Mouse (Mus musculus) CH12.LX (cell line): ENCODE measurements at regions not wholly inside any gene's neighbourhood (a gene's known extent, or its start where the extent isn't known, plus 50 kb on each side); places are given as distances from the start of the nearest gene placed in this dataset.

ENCODE experiments used
- DNase-seq: peaks from one replicate; pipeline ENCODE4 v3.0.0-alpha.2; 2013; ENCODE audit errors: extremely low read depth
- H3K27ac ChIP-seq: 2 replicates; pipeline ENCODE4 v1.5.1; 2012; ENCODE audit warnings: low read depth, mild to moderate bottlenecking, control low read depth, moderate library complexity; ENCODE audit not compliant: insufficient read depth
- H3K27me3 ChIP-seq: replicated peaks from 2 replicates; pipeline ENCODE3; 2012; ENCODE audit warnings: inconsistent platforms
- H3K36me3 ChIP-seq, 2 experiments: replicated peaks in 1 of 2; 2 replicates each; pipeline versions ENCODE3 to v1.6.1; 2012; ENCODE audit warnings: inconsistent platforms in 1 of 2, low read length in 1 of 2, mild to moderate bottlenecking in 1 of 2, mixed read lengths in 1 of 2, moderate library complexity in 1 of 2; ENCODE audit not compliant: control insufficient read depth in 1 of 2, insufficient read depth in 1 of 2
- H3K4me1 ChIP-seq, 2 experiments: 2 replicates each; pipeline ENCODE4 v1.6.1; 2012; ENCODE audit warnings: inconsistent platforms in 1 of 2, moderate library complexity in 1 of 2; ENCODE audit not compliant: insufficient read depth in 2 of 2, control insufficient read depth in 1 of 2
- H3K4me2 ChIP-seq: 2 replicates; pipeline ENCODE4 v1.6.1; 2012; ENCODE audit warnings: low read depth, mild to moderate bottlenecking, control low read depth; ENCODE audit not compliant: poor library complexity, insufficient read depth, severe bottlenecking
- H3K4me3 ChIP-seq, 3 experiments: fragments of 150-350 bp in 1 of 3; sonication (generic) in 1 of 3; replicated peaks in 1 of 3; 2 replicates each; pipeline versions ENCODE3 to v1.5.1; 2011 to 2012; ENCODE audit warnings: low read depth in 2 of 3, low read length in 2 of 3, mild to moderate bottlenecking in 2 of 3, moderate library complexity in 2 of 3, control low read depth in 1 of 3, improper control_type of control experiment in 1 of 3, inconsistent platforms in 1 of 3, mixed read lengths in 1 of 3; ENCODE audit not compliant: poor library complexity in 1 of 3
- H3K79me2 ChIP-seq: replicated peaks from 2 replicates; pipeline ENCODE4 v1.6.1; 2012; ENCODE audit warnings: mild to moderate bottlenecking, moderate library complexity; ENCODE audit not compliant: control insufficient read depth, poor library complexity, insufficient read depth, severe bottlenecking; ENCODE audit errors: extremely low read depth
- H3K9ac ChIP-seq: 2 replicates; pipeline ENCODE4 v1.6.1; 2012; ENCODE audit warnings: low read depth, mild to moderate bottlenecking, control low read depth, moderate library complexity; ENCODE audit not compliant: insufficient read depth
- H3K9me3 ChIP-seq: replicated peaks from 2 replicates; pipeline ENCODE3; 2012; ENCODE audit warnings: low read length, inconsistent platforms, mixed read lengths
- BHLHE40 ChIP-seq: IDR thresholded peaks from 2 replicates; pipeline ENCODE4 v1.6.1; 2011; ENCODE audit warnings: mild to moderate bottlenecking, low read depth, low read length, improper control_type of control experiment
- CHD1 ChIP-seq: IDR thresholded peaks from 2 replicates; pipeline ENCODE4 v1.6.1; 2012; ENCODE audit warnings: low read depth, low read length, improper control_type of control experiment, inconsistent platforms
- CHD2 ChIP-seq: IDR thresholded peaks from 2 replicates; pipeline ENCODE4 v1.6.1; 2011; ENCODE audit warnings: low read length, improper control_type of control experiment
- CTCF ChIP-seq, 2 experiments: IDR thresholded peaks in 1 of 2; conservative IDR thresholded peaks in 1 of 2; 2 replicates each; pipeline ENCODE4 v1.5.1; 2011 to 2012; ENCODE audit warnings: low read depth in 2 of 2, low read length in 2 of 2, improper control_type of control experiment in 1 of 2, inconsistent platforms in 1 of 2, mild to moderate bottlenecking in 1 of 2, moderate library complexity in 1 of 2
- E2F4 ChIP-seq: IDR thresholded peaks from 2 replicates; pipeline ENCODE4 v1.6.1; 2011; ENCODE audit warnings: low read depth, low read length, improper control_type of control experiment; ENCODE audit not compliant: insufficient replicate concordance
- EP300 ChIP-seq: IDR thresholded peaks from 2 replicates; pipeline ENCODE4 v1.6.1; 2011; ENCODE audit warnings: low read length, improper control_type of control experiment
- GABPA ChIP-seq: IDR thresholded peaks from 2 replicates; pipeline ENCODE4 v1.6.1; 2012; ENCODE audit warnings: low read depth, low read length, improper control_type of control experiment, inconsistent platforms; ENCODE audit not compliant: insufficient replicate concordance
- JUN ChIP-seq: IDR thresholded peaks from 2 replicates; pipeline ENCODE4 v1.6.1; 2011; ENCODE audit warnings: low read depth, mild to moderate bottlenecking, low read length, improper control_type of control experiment, moderate library complexity; ENCODE audit not compliant: insufficient read depth
- JUND ChIP-seq: conservative IDR thresholded peaks from 2 replicates; pipeline ENCODE4 v1.6.1; 2011; ENCODE audit warnings: low read depth, low read length, improper control_type of control experiment
- KAT2A ChIP-seq: IDR thresholded peaks from 2 replicates; pipeline ENCODE4 v1.6.1; 2012; ENCODE audit warnings: low read length, improper control_type of control experiment, inconsistent platforms; ENCODE audit not compliant: insufficient replicate concordance
- MAFK ChIP-seq: IDR thresholded peaks from 2 replicates; pipeline ENCODE4 v1.6.1; 2011; ENCODE audit warnings: low read length, improper control_type of control experiment; ENCODE audit not compliant: insufficient replicate concordance
- MAX ChIP-seq: IDR thresholded peaks from 2 replicates; pipeline ENCODE4 v1.6.1; 2011; ENCODE audit warnings: low read length, improper control_type of control experiment
- MAZ ChIP-seq: IDR thresholded peaks from 2 replicates; pipeline ENCODE4 v1.6.1; 2012; ENCODE audit warnings: low read depth, mild to moderate bottlenecking, inconsistent platforms, low read length, improper control_type of control experiment, moderate library complexity
- MEF2A ChIP-seq: IDR thresholded peaks from 2 replicates; pipeline ENCODE4 v1.6.1; 2014; ENCODE audit warnings: low read depth, mild to moderate bottlenecking, inconsistent platforms, low read length, improper control_type of control experiment, borderline replicate concordance
- MXI1 ChIP-seq: IDR thresholded peaks from 2 replicates; pipeline ENCODE4 v1.6.1; 2011; ENCODE audit warnings: mild to moderate bottlenecking, low read depth, low read length, improper control_type of control experiment
- NRF1 ChIP-seq: IDR thresholded peaks from 2 replicates; pipeline ENCODE4 v1.6.1; 2014; ENCODE audit warnings: low read depth, mild to moderate bottlenecking, inconsistent platforms, low read length, improper control_type of control experiment, moderate library complexity
- PAX5 ChIP-seq: IDR thresholded peaks from 2 replicates; pipeline ENCODE4 v1.6.1; 2012; ENCODE audit warnings: low read length, inconsistent platforms, mixed read lengths
- RAD21 ChIP-seq: IDR thresholded peaks from 2 replicates; pipeline ENCODE4 v1.6.1; 2011; ENCODE audit warnings: low read depth, mild to moderate bottlenecking, low read length, improper control_type of control experiment, moderate library complexity
- SMC3 ChIP-seq: IDR thresholded peaks from 2 replicates; pipeline ENCODE4 v1.6.1; 2011; ENCODE audit warnings: low read depth, low read length, improper control_type of control experiment
- TCF12 ChIP-seq: IDR thresholded peaks from 2 replicates; pipeline ENCODE4 v1.6.1; 2014; ENCODE audit warnings: low read depth, mild to moderate bottlenecking, inconsistent platforms, low read length, improper control_type of control experiment
- UBTF ChIP-seq: IDR thresholded peaks from 2 replicates; pipeline ENCODE4 v1.6.1; 2012; ENCODE audit warnings: low read depth, mild to moderate bottlenecking, inconsistent platforms, low read length, improper control_type of control experiment, moderate library complexity
- USF1 ChIP-seq: IDR thresholded peaks from 2 replicates; pipeline ENCODE4 v1.6.1; 2014; ENCODE audit warnings: low read depth, mild to moderate bottlenecking, inconsistent platforms, low read length, improper control_type of control experiment
- USF2 ChIP-seq: conservative IDR thresholded peaks from 2 replicates; pipeline ENCODE4 v1.6.1; 2011; ENCODE audit warnings: low read depth, low read length, improper control_type of control experiment
- ZC3H11A ChIP-seq: IDR thresholded peaks from 2 replicates; pipeline ENCODE4 v1.6.1; 2012; ENCODE audit warnings: low read depth, mild to moderate bottlenecking, inconsistent platforms, low read length, improper control_type of control experiment
- ZKSCAN1 ChIP-seq: IDR thresholded peaks from 2 replicates; pipeline ENCODE4 v1.6.1; 2012; ENCODE audit warnings: low read depth, inconsistent platforms, low read length, improper control_type of control experiment, borderline replicate concordance
- ZMIZ1 ChIP-seq: IDR thresholded peaks from 2 replicates; pipeline ENCODE4 v1.6.1; 2012; ENCODE audit warnings: low read depth, mild to moderate bottlenecking, inconsistent platforms, low read length, improper control_type of control experiment
- dilution Hi-C: fragments of 300-500 bp; cut with MboI; formaldehyde crosslinking; loops from 2 replicates; pipeline ENCODE4 v1.14.3; 2020; ENCODE audit warnings: low sequenced_read_pairs; ENCODE audit not compliant: extremely low pct_unique_long_range_greater_than_20kb, extremely low pct_ligation_motif_present
- in situ Hi-C: fragments of 300-500 bp; cut with MboI; formaldehyde crosslinking; loops from 3 replicates; pipeline ENCODE4 v1.14.3; 2019; ENCODE audit warnings: low sequenced_read_pairs, low pct_ligation_motif_present, low pct_unique_long_range_greater_than_20kb, mixed read lengths

- Histone ChIP-seq H3K27ac (no peak overlapping the region), H3K36me3 (no peaks in the 10 kb centered on the region), H3K9me3 (peaks cover 87% of the 10 kb centered on the region), H3K4me3 (no peak overlapping the region), H3K4me1 (no peaks in the 10 kb centered on the region)
- dilution Hi-C loops, result no loop called here
- TF ChIP-seq CTCF (conservative IDR thresholded peaks at IDR 0.05 in 1 of 2, IDR thresholded peaks at IDR 0.05 in 1 of 2; ENCODE audit: low read depth in 2 of 2, low read length in 2 of 2) (no peak), RAD21 (no peak), USF2 (no peak), USF1 (no peak), NRF1 (no peak), MAZ (no peak), E2F4 (no peak), MEF2A (no peak), BHLHE40 (no peak), JUND (no peak), JUN (no peak), MAFK (no peak), CHD1 (no peak), CHD2 (no peak)
- TF ChIP-seq, all 38 proteins: peak for 0
- Histone ChIP-seq H3K4me2 (no peak overlapping the region), H3K27me3 (no peaks in the 10 kb centered on the region), H3K9ac (no peak overlapping the region), H3K79me2 (no peaks in the 10 kb centered on the region)
- no peak for DNase-seq
- in situ Hi-C loops, result no loop called here
Measured at GRCm38 (mm10) chr12:107693693-107694092, 205.3 kb downstream of the 3110018I06Rik start.

GRCm38 (mm10) chr12:107695014-107695413, 206.6 kb downstream of the 3110018I06Rik start:
- no peak overlapping the region for H3K9ac ChIP-seq
- no peak overlapping the region for H3K4me2 ChIP-seq
- dilution Hi-C loops, result no loop called here
- peaks cover 87% of the 10 kb centered on the region for H3K9me3 ChIP-seq
- no peaks in the 10 kb centered on the region for H3K79me2 ChIP-seq
- H3K36me3 ChIP-seq, result no peaks in the 10 kb centered on the region
- no peak overlapping the region for H3K27ac ChIP-seq
- DNase-seq, result no peak
- TF ChIP-seq ZMIZ1 (no peak), USF1 (no peak), USF2 (no peak), MAFK (no peak), SMC3 (no peak), CHD2 (no peak), RAD21 (no peak), UBTF (no peak), PAX5 (no peak), MAZ (no peak), MAX (no peak), ZC3H11A (no peak), GABPA (no peak), BHLHE40 (no peak), KAT2A (no peak), EP300 (no peak), E2F4 (no peak), TCF12 (no peak), MXI1 (no peak), ZKSCAN1 (no peak)
- TF ChIP-seq, all 38 proteins: peak for 0
- Histone ChIP-seq H3K27me3 (no peaks in the 10 kb centered on the region), H3K4me1 (no peaks in the 10 kb centered on the region), H3K4me3 (no peak overlapping the region)
- in situ Hi-C loops, result no loop called here
